Mouse (Mus musculus): ENCODE measurements around the gene Gm6882. TPM values are rescaled to one million over a fixed set of nuclear protein-coding genes. Genes with fewer than 3 reads are reported as not detected.
"Not testable (repeated sequence)": the region's sequence is repeated elsewhere in the genome, so short reads cannot be mapped to it uniquely, and the experiment has no call there.

The Gm6882 gene
- total RNA-seq (2014; fragmentation: Nextera tagmentation) (not detected in 2 replicates), total RNA-seq (2017) (not detected in 2 replicates)

DNA sequence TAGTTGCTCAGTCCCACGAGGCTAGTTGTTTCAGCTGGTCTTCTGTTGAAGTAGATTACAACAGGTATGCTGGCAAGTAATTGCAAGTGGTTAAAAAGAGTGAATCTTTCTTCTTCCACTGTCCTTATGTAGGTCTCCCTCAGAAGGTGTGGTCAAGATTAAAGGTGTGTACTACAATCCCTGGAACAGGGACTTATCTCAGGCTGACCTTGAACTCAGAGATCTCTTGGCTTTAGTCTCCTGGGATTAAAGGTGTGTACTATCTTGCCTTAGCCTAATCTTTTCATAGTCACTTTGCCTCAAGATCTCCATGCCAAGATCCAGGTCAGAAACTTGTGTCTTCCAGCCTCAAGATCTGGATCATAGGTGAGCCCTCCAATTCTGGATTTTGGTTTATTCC lies at the start of gene Gm6882:
Gm6882 (minus strand) TSS at position 101 of the 400 bp plus-strand sequence.
- ATAC-seq (replicated peaks; ENCODE audit: low FRiP score, low TSS enrichment, poor library complexity, severe bottlenecking), result not testable (repeated sequence)

Other genes starting within 250 kb of the Gm6882 start
- not detected in 2 replicates for gene Gm5157, start 242.3 kb downstream of the Gm6882 start, total RNA-seq (2014; fragmentation: Nextera tagmentation)
- not detected in 2 replicates for gene Gm5157, start 242.3 kb downstream of the Gm6882 start, total RNA-seq (2017)
- not detected in 2 replicates for gene Vmn1r124, start 172.1 kb downstream of the Gm6882 start, total RNA-seq (2014; fragmentation: Nextera tagmentation)
- not detected in 2 replicates for gene Vmn1r124, start 172.1 kb downstream of the Gm6882 start, total RNA-seq (2017)
- gene Vmn1r125, start 160.6 kb downstream of the Gm6882 start, total RNA-seq (2014; fragmentation: Nextera tagmentation), result not detected in 2 replicates
- not detected in 2 replicates for gene Vmn1r125, start 160.6 kb downstream of the Gm6882 start, total RNA-seq (2017)
- not detected in 2 replicates for gene Vmn1r126, start 131.3 kb downstream of the Gm6882 start, total RNA-seq (2014; fragmentation: Nextera tagmentation)
- gene Vmn1r126, start 131.3 kb downstream of the Gm6882 start, total RNA-seq (2017), result not detected in 2 replicates
- gene Vmn1r127, start 112.9 kb downstream of the Gm6882 start, total RNA-seq (2014; fragmentation: Nextera tagmentation), result not detected in 2 replicates
- gene Vmn1r127, start 112.9 kb downstream of the Gm6882 start, total RNA-seq (2017), result not detected in 2 replicates
- gene Vmn1r128, start 83.4 kb downstream of the Gm6882 start, total RNA-seq (2014; fragmentation: Nextera tagmentation), result not detected in 2 replicates
- gene Vmn1r128, start 83.4 kb downstream of the Gm6882 start, total RNA-seq (2017), result not detected in 2 replicates
- gene Vmn1r129, start 71.5 kb downstream of the Gm6882 start, total RNA-seq (2014; fragmentation: Nextera tagmentation), result not detected in 2 replicates
- gene Vmn1r129, start 71.5 kb downstream of the Gm6882 start, total RNA-seq (2017), result not detected in 2 replicates
- gene Vmn1r130, start 79.0 kb upstream of the Gm6882 start, total RNA-seq (2014; fragmentation: Nextera tagmentation), result not detected in 2 replicates
- not detected in 2 replicates for gene Vmn1r130, start 79.0 kb upstream of the Gm6882 start, total RNA-seq (2017)
- gene Vmn1r131, start 113.3 kb upstream of the Gm6882 start, total RNA-seq (2014; fragmentation: Nextera tagmentation), result not detected in 2 replicates
- gene Vmn1r131, start 113.3 kb upstream of the Gm6882 start, total RNA-seq (2017), result not detected in 2 replicates
- not detected in 2 replicates for gene Vmn1r132, start 181.3 kb upstream of the Gm6882 start, total RNA-seq (2014; fragmentation: Nextera tagmentation)
- not detected in 2 replicates for gene Vmn1r132, start 181.3 kb upstream of the Gm6882 start, total RNA-seq (2017)

All from megakaryocyte-erythroid progenitor cell, adult 5-6 weeks (primary cell).